Mouse (Mus musculus): ENCODE data around the gene Gapvd1. TPM values are rescaled to one million over a fixed set of nuclear protein-coding genes. Genes with fewer than 3 reads are reported as not detected.
A peak's percentile ranks its signal among the peaks of the same experiment; 100 is the strongest.

Gene Gapvd1
- polyA plus RNA-seq, 1 experiment from 2014 or later = 100 TPM

GRCm38 (mm10) chr2:34708675-34709074, 46.4 kb downstream of the Gapvd1 start:
- Histone ChIP-seq H3K4me3 (ENCODE audit: low read depth, low read length) (no peak overlapping the region), H3K4me2 (ENCODE audit: low read length) (no peak overlapping the region), H3K9me3 (replicated peaks; ENCODE audit: control insufficient read depth, low read length) (no peaks in the 10 kb centered on the region), H3K27me3 (replicated peaks; ENCODE audit: control insufficient read depth, insufficient read depth, low read length) (no peaks in the 10 kb centered on the region), H3K9ac (ENCODE audit: low read length) (no peak overlapping the region), H3K36me3 (ENCODE audit: control insufficient read depth, insufficient read depth, low read length) (peaks cover 93% of the 10 kb centered on the region), H3K27ac (ENCODE audit: low read depth, low read length) (no peak overlapping the region), H3K4me1 (ENCODE audit: control insufficient read depth, insufficient read depth, low read length) (no peaks in the 10 kb centered on the region)
- WGBS = 96% methylated on average over 1 of the region's 1 CpGs
- ATAC-seq (no peak), DNase-seq (ENCODE audit: low spot score) (no peak)

DNA sequence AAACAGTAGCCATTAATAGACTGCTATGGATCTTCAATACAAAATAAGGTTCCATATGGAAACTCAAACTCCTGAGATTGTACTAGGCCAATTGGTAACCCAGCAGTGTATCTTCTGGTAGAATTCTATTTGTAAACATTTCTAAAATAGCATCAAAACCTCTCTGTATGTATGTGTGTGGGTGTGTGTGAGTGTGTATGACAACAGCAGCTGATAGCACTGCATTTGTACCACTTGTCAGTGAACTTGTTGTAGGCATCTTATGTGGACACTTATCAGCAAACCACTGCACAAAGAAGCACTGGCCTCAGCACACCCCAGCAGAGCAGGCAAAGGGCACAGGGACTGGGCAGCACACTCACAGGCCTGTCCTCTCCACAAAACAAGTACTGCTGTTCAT, 58.4 kb downstream of the Gapvd1 start:
- H3K27ac ChIP-seq (ENCODE audit: low read depth, low read length) = no peak overlapping the region
- DNase-seq (ENCODE audit: low spot score) (no peak), ATAC-seq (no peak)
- no peak overlapping the region for H3K4me3 ChIP-seq (ENCODE audit: low read depth, low read length)
- no peak overlapping the region for H3K4me2 ChIP-seq (ENCODE audit: low read length)
- H3K4me1 ChIP-seq (ENCODE audit: control insufficient read depth, insufficient read depth, low read length) = no peaks in the 10 kb centered on the region
- H3K27me3 ChIP-seq (replicated peaks; ENCODE audit: control insufficient read depth, insufficient read depth, low read length) = no peaks in the 10 kb centered on the region
- no peak overlapping the region for H3K9ac ChIP-seq (ENCODE audit: low read length)
- H3K9me3 ChIP-seq (replicated peaks; ENCODE audit: control insufficient read depth, low read length) = no peaks in the 10 kb centered on the region
- peaks cover 80% of the 10 kb centered on the region for H3K36me3 ChIP-seq (ENCODE audit: control insufficient read depth, insufficient read depth, low read length)

DNA sequence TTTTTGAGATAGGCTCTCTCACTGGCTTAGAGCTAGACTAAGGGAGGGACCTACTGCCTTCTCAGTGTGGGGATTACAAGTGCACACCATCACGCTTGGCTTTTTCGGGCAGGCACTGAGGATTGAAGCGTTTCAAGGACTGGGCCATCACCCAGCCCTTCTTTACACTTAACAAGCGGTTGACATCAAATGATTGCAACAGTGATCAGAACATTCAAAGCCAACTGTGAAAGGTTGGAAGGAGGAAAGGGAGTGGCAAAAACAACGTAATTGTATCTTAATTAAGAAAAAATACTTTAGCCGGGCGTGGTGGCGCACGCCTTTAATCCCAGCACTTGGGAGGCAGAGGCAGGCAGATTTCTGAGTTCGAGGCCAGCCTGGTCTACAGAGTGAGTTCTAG, 62.2 kb downstream of the Gapvd1 start:
- Histone ChIP-seq H3K4me2 (ENCODE audit: low read length) (no peak overlapping the region), H3K27ac (ENCODE audit: low read depth, low read length) (no peak overlapping the region), H3K4me1 (ENCODE audit: control insufficient read depth, insufficient read depth, low read length) (no peaks in the 10 kb centered on the region), H3K27me3 (replicated peaks; ENCODE audit: control insufficient read depth, insufficient read depth, low read length) (no peaks in the 10 kb centered on the region), H3K9me3 (replicated peaks; ENCODE audit: control insufficient read depth, low read length) (no peaks in the 10 kb centered on the region), H3K9ac (ENCODE audit: low read length) (no peak overlapping the region), H3K4me3 (ENCODE audit: low read depth, low read length) (no peak overlapping the region), H3K36me3 (ENCODE audit: control insufficient read depth, insufficient read depth, low read length) (peaks cover 82% of the 10 kb centered on the region)
- ATAC-seq (no peak), DNase-seq (ENCODE audit: low spot score) (no peak)
- WGBS = 97% methylated on average over 10 of the region's 10 CpGs

DNA sequence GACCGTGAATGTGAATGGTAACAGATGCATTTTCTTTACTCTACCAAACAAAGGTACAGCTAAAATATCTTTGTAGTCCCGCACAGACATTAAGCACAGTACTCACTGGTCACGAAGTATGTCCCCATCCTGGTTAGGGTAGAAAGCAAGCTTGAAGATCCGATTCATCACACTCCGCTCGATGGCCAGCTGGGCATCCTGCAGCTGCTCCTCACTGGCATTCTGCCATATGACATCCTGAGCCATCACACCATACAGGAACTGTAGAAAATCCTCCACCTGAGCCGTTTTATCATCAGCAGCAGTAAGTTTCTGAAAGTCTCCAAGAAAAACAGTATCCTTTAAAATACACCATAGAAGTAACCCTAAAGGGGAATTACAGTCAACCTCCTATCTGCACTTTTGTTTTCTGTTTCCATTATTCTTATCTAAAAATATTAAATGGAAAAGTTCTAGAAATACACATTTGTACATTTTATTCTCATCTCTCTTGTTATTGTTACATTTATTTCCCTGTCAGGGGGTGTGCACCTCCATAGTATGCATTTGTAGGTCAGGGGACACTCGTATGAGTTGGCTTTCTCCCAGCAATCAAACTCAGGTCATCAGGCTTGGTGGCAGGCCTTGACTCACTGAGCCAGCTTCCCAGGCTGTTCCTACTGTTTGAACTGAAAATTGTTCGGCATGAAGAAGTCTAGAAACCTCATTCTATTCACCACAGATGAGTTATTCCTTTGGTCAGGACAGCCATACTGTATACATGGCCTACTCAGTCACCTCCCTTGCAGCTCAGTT, 70.8 kb downstream of the Gapvd1 start:
- no peaks in the 10 kb centered on the region for H3K4me1 ChIP-seq (ENCODE audit: control insufficient read depth, insufficient read depth, low read length)
- H3K9ac ChIP-seq (ENCODE audit: low read length) = no peak overlapping the region
- ATAC-seq (no peak), DNase-seq (ENCODE audit: low spot score) (no peak)
- no peaks in the 10 kb centered on the region for H3K9me3 ChIP-seq (replicated peaks; ENCODE audit: control insufficient read depth, low read length)
- no peaks in the 10 kb centered on the region for H3K27me3 ChIP-seq (replicated peaks; ENCODE audit: control insufficient read depth, insufficient read depth, low read length)
- no peak overlapping the region for H3K4me2 ChIP-seq (ENCODE audit: low read length)
- no peak overlapping the region for H3K4me3 ChIP-seq (ENCODE audit: low read depth, low read length)
- WGBS = 90% methylated on average over 9 of the region's 9 CpGs
- H3K27ac ChIP-seq (ENCODE audit: low read depth, low read length) = no peak overlapping the region
- H3K36me3 ChIP-seq (ENCODE audit: control insufficient read depth, insufficient read depth, low read length) = peaks cover 76% of the 10 kb centered on the region

- Histone ChIP-seq H3K9ac (ENCODE audit: low read length) (no peak overlapping the region), H3K27me3 (replicated peaks; ENCODE audit: control insufficient read depth, insufficient read depth, low read length) (no peaks in the 10 kb centered on the region), H3K27ac (ENCODE audit: low read depth, low read length) (no peak overlapping the region), H3K4me3 (ENCODE audit: low read depth, low read length) (no peak overlapping the region), H3K9me3 (replicated peaks; ENCODE audit: control insufficient read depth, low read length) (no peaks in the 10 kb centered on the region), H3K36me3 (ENCODE audit: control insufficient read depth, insufficient read depth, low read length) (peaks cover 61% of the 10 kb centered on the region), H3K4me1 (ENCODE audit: control insufficient read depth, insufficient read depth, low read length) (no peaks in the 10 kb centered on the region), H3K4me2 (ENCODE audit: low read length) (no peak overlapping the region)
- ATAC-seq (no peak), DNase-seq (ENCODE audit: low spot score) (no peak)
- 92% methylated on average over 4 of the region's 4 CpGs for WGBS
Observed at GRCm38 (mm10) chr2:34677976-34678375, 77.1 kb downstream of the Gapvd1 start.

DNA sequence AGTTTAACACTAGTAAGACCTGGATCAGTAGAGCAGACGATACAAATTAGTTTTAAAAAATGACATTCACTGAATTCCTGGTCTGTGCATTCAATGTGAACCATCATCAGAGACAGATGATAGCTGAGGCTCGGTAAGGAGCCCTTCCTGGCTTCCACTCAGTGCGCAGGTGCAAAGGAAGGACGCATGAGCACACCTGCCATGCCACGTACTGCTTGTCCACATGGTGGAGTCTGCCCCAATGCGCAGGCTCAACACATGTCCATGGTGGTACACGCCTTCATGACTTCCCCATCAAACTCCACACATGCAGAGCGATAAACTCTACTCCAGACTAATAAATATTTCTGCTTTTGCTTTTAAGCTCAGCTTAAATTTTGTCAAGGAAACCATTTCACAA, 78.0 kb downstream of the Gapvd1 start:
- no peaks in the 10 kb centered on the region for H3K4me1 ChIP-seq (ENCODE audit: control insufficient read depth, insufficient read depth, low read length)
- H3K4me3 ChIP-seq (ENCODE audit: low read depth, low read length) = no peak overlapping the region
- WGBS = 93% methylated on average over 8 of the region's 8 CpGs
- no peak for DNase-seq (ENCODE audit: low spot score)
- no peaks in the 10 kb centered on the region for H3K9me3 ChIP-seq (replicated peaks; ENCODE audit: control insufficient read depth, low read length)
- no peaks in the 10 kb centered on the region for H3K27me3 ChIP-seq (replicated peaks; ENCODE audit: control insufficient read depth, insufficient read depth, low read length)
- no peak overlapping the region for H3K27ac ChIP-seq (ENCODE audit: low read depth, low read length)
- no peak overlapping the region for H3K4me2 ChIP-seq (ENCODE audit: low read length)
- ATAC-seq = no peak
- no peak overlapping the region for H3K9ac ChIP-seq (ENCODE audit: low read length)
- H3K36me3 ChIP-seq (ENCODE audit: control insufficient read depth, insufficient read depth, low read length) = peaks cover 51% of the 10 kb centered on the region

DNA sequence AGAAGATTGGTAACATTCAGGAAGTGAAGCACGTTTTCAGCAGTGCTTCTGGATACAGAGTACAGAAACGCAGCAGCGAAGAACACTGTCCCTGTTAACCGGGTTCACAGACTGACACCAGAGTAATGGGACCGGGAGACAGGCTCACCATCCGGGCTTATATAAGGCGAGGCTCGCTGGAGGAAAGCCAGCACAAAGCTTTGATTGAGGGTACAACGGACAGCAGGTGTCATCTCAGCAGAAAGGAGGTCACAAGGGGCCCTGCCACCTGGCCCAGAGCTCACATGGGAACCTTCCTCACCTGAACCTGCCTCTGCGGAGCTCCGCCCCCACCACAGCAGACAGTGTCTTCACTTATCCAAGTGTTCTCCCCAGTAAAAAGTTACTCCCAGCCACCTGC, 81.2 kb downstream of the Gapvd1 start:
- Histone ChIP-seq H3K27me3 (replicated peaks; ENCODE audit: control insufficient read depth, insufficient read depth, low read length) (no peaks in the 10 kb centered on the region), H3K36me3 (ENCODE audit: control insufficient read depth, insufficient read depth, low read length) (peaks cover 39% of the 10 kb centered on the region), H3K9me3 (replicated peaks; ENCODE audit: control insufficient read depth, low read length) (no peaks in the 10 kb centered on the region), H3K9ac (ENCODE audit: low read length) (no peak overlapping the region), H3K27ac (ENCODE audit: low read depth, low read length) (no peak overlapping the region), H3K4me2 (ENCODE audit: low read length) (no peak overlapping the region), H3K4me3 (ENCODE audit: low read depth, low read length) (no peak overlapping the region), H3K4me1 (ENCODE audit: control insufficient read depth, insufficient read depth, low read length) (no peaks in the 10 kb centered on the region)
- ATAC-seq = no peak
- no peak for DNase-seq (ENCODE audit: low spot score)
- WGBS = 90% methylated on average over 11 of the region's 11 CpGs

GRCm38 (mm10) chr2:34671385-34672026, 83.5 kb downstream of the Gapvd1 start:
- Histone ChIP-seq H3K4me2 (ENCODE audit: low read length) (peak overlapping the region; percentile 66), H3K9ac (ENCODE audit: low read length) (peak overlapping the region; percentile 64), H3K27me3 (replicated peaks; ENCODE audit: control insufficient read depth, insufficient read depth, low read length) (no peaks in the 10 kb centered on the region), H3K9me3 (replicated peaks; ENCODE audit: control insufficient read depth, low read length) (no peaks in the 10 kb centered on the region), H3K4me1 (ENCODE audit: control insufficient read depth, insufficient read depth, low read length) (peaks cover 6% of the 10 kb centered on the region; the same call in 1 of the 2 replicates), H3K36me3 (ENCODE audit: control insufficient read depth, insufficient read depth, low read length) (peaks cover 16% of the 10 kb centered on the region), H3K4me3 (ENCODE audit: low read depth, low read length) (peak overlapping the region; percentile 36), H3K27ac (ENCODE audit: low read depth, low read length) (0 out of 2 replicates have a peak overlapping the region, but pooled peaks have one; percentile 39)
- ATAC-seq (peak; percentile 66), DNase-seq (ENCODE audit: low spot score) (peak; percentile 74)
- WGBS = 28% methylated on average over 31 of the region's 31 CpGs

GRCm38 (mm10) chr2:34670470-34670869, 84.6 kb downstream of the Gapvd1 start:
- peaks cover 6% of the 10 kb centered on the region; the same call in 1 of the 2 replicates for H3K4me1 ChIP-seq (ENCODE audit: control insufficient read depth, insufficient read depth, low read length)
- no peak overlapping the region for H3K27ac ChIP-seq (ENCODE audit: low read depth, low read length)
- H3K4me2 ChIP-seq (ENCODE audit: low read length) = no peak overlapping the region
- H3K27me3 ChIP-seq (replicated peaks; ENCODE audit: control insufficient read depth, insufficient read depth, low read length) = no peaks in the 10 kb centered on the region
- H3K36me3 ChIP-seq (ENCODE audit: control insufficient read depth, insufficient read depth, low read length) = peaks cover 10% of the 10 kb centered on the region
- H3K9ac ChIP-seq (ENCODE audit: low read length) = no peak overlapping the region
- no peak for ATAC-seq
- DNase-seq (ENCODE audit: low spot score) = no peak
- H3K9me3 ChIP-seq (replicated peaks; ENCODE audit: control insufficient read depth, low read length) = no peaks in the 10 kb centered on the region
- H3K4me3 ChIP-seq (ENCODE audit: low read depth, low read length) = no peak overlapping the region
- 78% methylated on average over 6 of the region's 6 CpGs for WGBS
